Mouse (Mus musculus) limb, embryonic 14.5 days (tissue): ENCODE results near the gene Ropn1l. TPM values are rescaled to one million over a fixed set of nuclear protein-coding genes. Genes with fewer than 3 reads are reported as not detected.

Source experiments
- ATAC-seq: fragments of 200-750 bp; cut with Nextera tagmentation; 2 replicates; pipeline ENCODE4 v1.8.0; 2017; ENCODE audit warnings: low read depth, moderate number of reproducible peaks, moderate TSS enrichment; ENCODE audit not compliant: low FRiP score
- DNase-seq: peaks from one replicate; pipeline ENCODE4 v3.0.0-alpha.2; 2015; ENCODE audit warnings: low spot score
- H3K27ac ChIP-seq: fragments of 300-500 bp; sonication (generic); replicated peaks from 2 replicates; pipeline ENCODE4 v1.5.1; 2014; ENCODE audit warnings: low read depth, mild to moderate bottlenecking, low read length, moderate library complexity, mixed read lengths
- H3K27me3 ChIP-seq: fragments of 300-500 bp; sonication (generic); 2 replicates; pipeline ENCODE4 v1.6.1; 2014; ENCODE audit warnings: low read length, mixed read lengths; ENCODE audit not compliant: control insufficient read depth, insufficient read depth
- H3K36me3 ChIP-seq: fragments of 300-500 bp; sonication (generic); 2 replicates; pipeline ENCODE4 v1.6.1; 2014; ENCODE audit warnings: mild to moderate bottlenecking, low read length, moderate library complexity, mixed read lengths; ENCODE audit not compliant: control insufficient read depth, insufficient read depth
- H3K4me1 ChIP-seq: fragments of 300-500 bp; sonication (generic); 2 replicates; pipeline ENCODE4 v1.6.1; 2014; ENCODE audit warnings: antibody characterized with exemption, low read length, mixed read lengths; ENCODE audit not compliant: control insufficient read depth, insufficient read depth
- H3K4me2 ChIP-seq: fragments of 300-500 bp; sonication (generic); replicated peaks from 2 replicates; pipeline ENCODE4 v1.6.1; 2014; ENCODE audit warnings: low read depth, mild to moderate bottlenecking, low read length, moderate library complexity; ENCODE audit not compliant: severe bottlenecking
- H3K4me3 ChIP-seq: fragments of 300-500 bp; sonication (generic); replicated peaks from 2 replicates; pipeline ENCODE4 v1.5.1; 2014; ENCODE audit warnings: low read length
- H3K9ac ChIP-seq: fragments of 300-500 bp; sonication (generic); 2 replicates; pipeline ENCODE4 v1.6.1; 2014; ENCODE audit warnings: mild to moderate bottlenecking, low read depth, low read length, moderate library complexity; ENCODE audit not compliant: severe bottlenecking
- H3K9me3 ChIP-seq: fragments of 300-500 bp; sonication (generic); 2 replicates; pipeline ENCODE4 v1.6.1; 2016; ENCODE audit warnings: low read length; ENCODE audit not compliant: control insufficient read depth
- POLR2A ChIP-seq: fragments of 200-500 bp; IDR thresholded peaks from 2 replicates; pipeline ENCODE4 v1.8.0; 2012; ENCODE audit warnings: inconsistent platforms, mild to moderate bottlenecking, moderate library complexity, borderline replicate concordance; ENCODE audit not compliant: insufficient read depth, insufficient read length; ENCODE audit errors: extremely low read depth
- WGBS: fragments of 180-500 bp; shearing (Covaris S2); extraction: QIAGEN DNeasy Blood & Tissue Kit; methylation state at CpG from one replicate; pipeline ENCODE4 v1.1.7; 2014; 5-methylcytosine and 5-hydroxymethylcytosine counted together
- polyA plus RNA-seq, 2 experiments: library from polyadenylated mRNA; depleted of rRNA in 1 of 2; stranded (reverse) in 1 of 2; unstranded in 1 of 2; fragments of >200 nt; fragmentation: Nextera tagmentation in 1 of 2; extraction: Ambion mirVana in 1 of 2; gene quantifications; 2 replicates each; pipeline versions ENCODE4 v1.2.1 to v1.2.3; 2012 to 2014

Ropn1l gene
- polyA plus RNA-seq, 2 experiments: 1.2 to 1.7 TPM

DNA sequence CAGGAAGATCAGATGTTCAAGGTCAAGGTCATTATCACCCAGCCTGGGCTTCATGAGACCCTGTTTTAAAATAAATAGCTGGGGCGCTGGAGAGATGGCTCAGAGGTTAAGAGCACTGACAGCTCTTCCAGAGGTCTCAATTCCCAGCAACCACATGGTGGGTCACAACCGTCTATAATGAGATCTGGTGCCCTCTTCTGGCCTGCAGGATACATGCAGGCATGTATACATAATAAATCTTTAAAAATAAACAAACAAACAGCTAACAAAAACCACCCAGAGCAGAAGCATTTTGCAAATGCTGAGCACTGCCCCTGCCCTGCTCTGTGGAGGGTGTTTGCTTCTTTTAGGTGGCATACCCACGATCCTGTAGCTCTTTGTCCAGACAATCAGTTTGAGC is 56.2 kb downstream of the Ropn1l start:
- DNase-seq: no peak
- no peak overlapping the region for H3K9ac ChIP-seq
- no peaks in the 10 kb centered on the region for H3K9me3 ChIP-seq
- no peak for ATAC-seq
- no peaks in the 10 kb centered on the region for H3K27me3 ChIP-seq
- no peak overlapping the region for H3K4me3 ChIP-seq
- TF ChIP-seq POLR2A: no peak
- 81% methylated on average over 3 of the region's 3 CpGs for WGBS
- H3K36me3 ChIP-seq: no peaks in the 10 kb centered on the region
- no peak overlapping the region for H3K4me2 ChIP-seq
- no peak overlapping the region for H3K27ac ChIP-seq
- H3K4me1 ChIP-seq: no peaks in the 10 kb centered on the region

DNA sequence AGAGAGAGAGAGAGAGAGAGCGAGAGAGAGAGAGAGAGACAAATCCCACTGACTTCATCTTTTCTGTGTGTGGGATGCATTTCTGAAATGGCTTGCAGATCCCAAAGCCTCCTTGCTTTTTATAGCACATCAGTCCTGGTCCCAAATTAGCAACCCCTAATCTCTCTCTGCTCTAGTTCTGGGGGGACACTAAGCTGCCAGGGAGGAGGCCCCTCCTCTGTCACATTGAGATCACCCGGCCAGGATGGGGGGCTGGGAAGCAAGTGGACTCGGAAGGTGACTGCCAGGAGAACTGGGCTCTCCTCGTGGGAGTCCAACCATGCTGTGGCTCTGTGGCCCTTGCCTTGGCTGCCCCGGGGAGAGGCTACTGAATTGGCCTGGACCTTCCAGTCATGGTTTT is 56.8 kb downstream of the Ropn1l start:
- ATAC-seq (no peak), DNase-seq (no peak)
- Histone ChIP-seq H3K4me3 (no peak overlapping the region), H3K27ac (no peak overlapping the region), H3K9ac (no peak overlapping the region), H3K36me3 (no peaks in the 10 kb centered on the region), H3K9me3 (no peaks in the 10 kb centered on the region), H3K27me3 (no peaks in the 10 kb centered on the region), H3K4me2 (no peak overlapping the region), H3K4me1 (no peaks in the 10 kb centered on the region)
- TF ChIP-seq POLR2A: no peak
- WGBS: 76% methylated on average over 5 of the region's 5 CpGs

DNA sequence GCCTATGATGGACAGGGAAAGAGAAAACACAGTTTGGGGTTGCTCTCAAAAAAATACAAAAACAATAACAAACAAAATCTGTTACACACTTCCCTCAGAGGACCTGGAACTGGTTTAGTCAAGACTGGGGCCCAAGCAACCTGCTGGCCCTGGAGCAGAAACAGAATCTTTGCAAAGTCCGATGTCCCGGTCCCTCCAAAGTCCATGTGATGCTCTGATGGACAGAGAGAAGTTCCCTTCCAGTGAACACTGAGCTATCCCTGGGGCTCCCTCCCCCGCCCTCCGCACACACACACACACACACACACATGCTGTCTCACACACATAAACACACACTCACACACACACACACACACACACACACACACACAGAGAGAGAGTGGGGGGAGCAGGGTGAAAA is 57.6 kb downstream of the Ropn1l start:
- WGBS: 91% methylated on average over 4 of the region's 4 CpGs
- Histone ChIP-seq H3K4me3 (no peak overlapping the region), H3K27me3 (no peaks in the 10 kb centered on the region), H3K27ac (no peak overlapping the region), H3K4me1 (no peaks in the 10 kb centered on the region), H3K4me2 (no peak overlapping the region), H3K9ac (no peak overlapping the region), H3K9me3 (no peaks in the 10 kb centered on the region), H3K36me3 (no peaks in the 10 kb centered on the region)
- DNase-seq (no peak), ATAC-seq (no peak)
- no peak for TF ChIP-seq POLR2A

DNA sequence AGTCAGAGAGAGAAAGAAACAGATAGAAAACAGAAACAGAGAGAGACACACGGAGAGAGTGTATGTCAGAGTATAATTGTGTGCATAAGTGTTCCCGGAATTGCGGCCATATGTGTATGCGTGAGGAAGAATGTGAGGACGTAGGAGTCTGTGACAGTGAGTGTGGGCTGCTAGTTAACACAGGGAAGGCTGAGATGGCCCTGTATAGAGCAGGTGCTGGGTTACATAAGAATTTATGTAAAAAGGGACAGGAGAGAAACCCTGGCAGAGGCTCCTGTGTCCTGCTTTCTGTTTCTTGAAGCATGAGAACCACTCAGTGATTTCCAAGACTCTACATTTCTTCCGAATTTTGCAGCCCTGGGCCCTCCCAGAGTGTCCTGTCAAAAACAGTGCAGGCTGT is 60.1 kb downstream of the Ropn1l start:
- TF ChIP-seq POLR2A: no peak
- H3K27ac ChIP-seq: no peak overlapping the region
- H3K9ac ChIP-seq: no peak overlapping the region
- WGBS: 79% methylated on average over 6 of the region's 6 CpGs
- H3K4me2 ChIP-seq: no peak overlapping the region
- H3K9me3 ChIP-seq: no peaks in the 10 kb centered on the region
- H3K4me1 ChIP-seq: no peaks in the 10 kb centered on the region
- H3K4me3 ChIP-seq: no peak overlapping the region
- ATAC-seq (no peak), DNase-seq (no peak)
- H3K27me3 ChIP-seq: no peaks in the 10 kb centered on the region
- H3K36me3 ChIP-seq: no peaks in the 10 kb centered on the region

DNA sequence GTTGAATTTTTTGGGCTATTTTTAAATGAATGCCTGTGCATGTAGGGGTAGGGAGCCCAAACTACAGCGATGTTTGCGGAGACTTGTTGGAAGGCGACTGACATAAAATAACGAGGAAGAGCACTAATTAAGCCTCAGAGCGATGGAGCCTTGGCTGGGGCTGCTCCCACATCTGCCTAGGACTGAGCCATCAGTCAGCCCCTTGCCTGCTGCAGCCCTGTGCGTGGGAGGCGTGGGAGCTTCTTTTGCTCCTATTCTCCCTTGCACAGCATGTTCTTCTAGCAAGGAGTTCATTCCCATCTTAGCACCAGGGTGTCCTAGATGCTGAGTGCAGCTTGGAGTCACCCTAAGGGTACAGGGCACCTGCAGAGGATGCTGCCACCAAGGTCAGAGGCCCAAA is 60.8 kb downstream of the Ropn1l start:
- no peak overlapping the region for H3K27ac ChIP-seq
- TF ChIP-seq POLR2A: no peak
- no peaks in the 10 kb centered on the region for H3K9me3 ChIP-seq
- H3K4me3 ChIP-seq: no peak overlapping the region
- H3K36me3 ChIP-seq: no peaks in the 10 kb centered on the region
- H3K4me1 ChIP-seq: no peaks in the 10 kb centered on the region
- no peak overlapping the region for H3K9ac ChIP-seq
- H3K27me3 ChIP-seq: no peaks in the 10 kb centered on the region
- no peak for ATAC-seq
- no peak overlapping the region for H3K4me2 ChIP-seq
- DNase-seq: no peak
- WGBS: 71% methylated on average over 7 of the region's 7 CpGs

DNA sequence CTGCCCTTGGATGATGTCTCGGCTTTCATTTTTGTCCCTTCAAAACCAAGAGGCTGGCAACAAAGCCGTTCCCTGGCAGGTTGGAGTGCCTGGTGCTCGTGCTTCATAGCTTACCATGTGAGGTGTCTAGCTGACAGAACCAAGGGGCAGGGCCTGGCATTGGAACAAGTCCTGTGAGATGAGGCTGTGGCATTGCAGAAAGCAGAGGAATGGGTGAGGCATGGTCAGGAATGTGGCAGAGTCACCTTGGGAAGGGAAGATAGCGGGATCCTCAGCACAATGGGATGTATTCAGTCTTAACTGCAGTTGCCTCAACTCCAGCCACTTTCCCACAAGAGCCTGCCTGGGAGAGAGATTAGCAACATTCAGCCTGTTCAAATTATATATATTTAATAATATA is 61.4 kb downstream of the Ropn1l start:
- 0 out of 2 replicates have a peak, but pooled peaks cover 2% of the 10 kb centered on the region for H3K9me3 ChIP-seq
- ATAC-seq (no peak), DNase-seq (no peak)
- no peaks in the 10 kb centered on the region for H3K27me3 ChIP-seq
- H3K9ac ChIP-seq: no peak overlapping the region
- H3K4me1 ChIP-seq: no peaks in the 10 kb centered on the region
- H3K4me2 ChIP-seq: no peak overlapping the region
- no peaks in the 10 kb centered on the region for H3K36me3 ChIP-seq
- no peak for TF ChIP-seq POLR2A
- H3K27ac ChIP-seq: no peak overlapping the region
- WGBS: 89% methylated on average over 4 of the region's 4 CpGs
- H3K4me3 ChIP-seq: no peak overlapping the region

Other genes with a start within 250 kb of the Ropn1l start
- 90.1 and 96.5 TPM in 2 replicates for gene Dap, start 229.4 kb downstream of the Ropn1l start, polyA plus RNA-seq (2012; rRNA removed)
- gene Dap, start 229.4 kb downstream of the Ropn1l start, polyA plus RNA-seq (2014; fragmentation: Nextera tagmentation; extraction: Ambion mirVana): 113 and 116 TPM in 2 replicates
- gene Ankrd33b, start 86.0 kb downstream of the Ropn1l start, polyA plus RNA-seq (2012; rRNA removed): 0.38 and 0.59 TPM in 2 replicates
- 0.52 and 0.53 TPM in 2 replicates for gene Ankrd33b, start 86.0 kb downstream of the Ropn1l start, polyA plus RNA-seq (2014; fragmentation: Nextera tagmentation; extraction: Ambion mirVana)
- gene March6, start 77.3 kb upstream of the Ropn1l start, polyA plus RNA-seq (2012; rRNA removed): 27.4 and 30.9 TPM in 2 replicates
- gene March6, start 77.3 kb upstream of the Ropn1l start, polyA plus RNA-seq (2014; fragmentation: Nextera tagmentation; extraction: Ambion mirVana): 30.6 and 35.7 TPM in 2 replicates
- gene Cmbl, start 111.7 kb upstream of the Ropn1l start, polyA plus RNA-seq (2012; rRNA removed): 2.3 and 3.0 TPM in 2 replicates
- gene Cmbl, start 111.7 kb upstream of the Ropn1l start, polyA plus RNA-seq (2014; fragmentation: Nextera tagmentation; extraction: Ambion mirVana): 2.2 and 4.0 TPM in 2 replicates
- 254 and 328 TPM in 2 replicates for gene Cct5, start 148.1 kb upstream of the Ropn1l start, polyA plus RNA-seq (2012; rRNA removed)
- gene Cct5, start 148.1 kb upstream of the Ropn1l start, polyA plus RNA-seq (2014; fragmentation: Nextera tagmentation; extraction: Ambion mirVana): 505 and 509 TPM in 2 replicates
- gene Fam173b, start 148.1 kb upstream of the Ropn1l start, polyA plus RNA-seq (2012; rRNA removed): 13.0 and 13.5 TPM in 2 replicates
- gene Fam173b, start 148.1 kb upstream of the Ropn1l start, polyA plus RNA-seq (2014; fragmentation: Nextera tagmentation; extraction: Ambion mirVana): 11.7 and 12.8 TPM in 2 replicates